Mouse (Mus musculus) stomach, postnatal 0 days (tissue): ENCODE data around the gene Abcg5. TPM values are rescaled to one million over a fixed set of nuclear protein-coding genes. Genes with fewer than 3 reads are reported as not detected.
A peak's percentile ranks its signal among the peaks of the same experiment; 100 is the strongest.

ENCODE experiments used
- ATAC-seq: fragments of 200-750 bp; cut with Nextera tagmentation; 2 replicates; pipeline ENCODE4 v1.8.0; 2017; ENCODE audit not compliant: low FRiP score, low TSS enrichment
- DNase-seq: peaks from one replicate; pipeline ENCODE4 v3.0.0-alpha.2; 2016; ENCODE audit warnings: low spot score
- H3K27ac ChIP-seq: fragments of 300-500 bp; sonication (generic); replicated peaks from 2 replicates; pipeline ENCODE4 v1.5.1; 2014; ENCODE audit warnings: mild to moderate bottlenecking, control low read depth
- H3K27me3 ChIP-seq: fragments of 300-500 bp; sonication (generic); 2 replicates; pipeline ENCODE4 v1.6.1; 2014; ENCODE audit warnings: low read length; ENCODE audit not compliant: control insufficient read depth, insufficient read depth
- H3K36me3 ChIP-seq: fragments of 300-500 bp; sonication (generic); 2 replicates; pipeline ENCODE4 v1.6.1; 2014; ENCODE audit warnings: low read length, mixed read lengths; ENCODE audit not compliant: control insufficient read depth, insufficient read depth
- H3K4me1 ChIP-seq: fragments of 300-500 bp; sonication (generic); replicated peaks from 2 replicates; pipeline ENCODE4 v1.6.1; 2014; ENCODE audit warnings: antibody characterized with exemption; ENCODE audit not compliant: control insufficient read depth, insufficient read depth
- H3K4me2 ChIP-seq: fragments of 300-500 bp; sonication (generic); replicated peaks from 2 replicates; pipeline ENCODE4 v1.6.1; 2014; ENCODE audit warnings: low read depth, mild to moderate bottlenecking, control low read depth, moderate library complexity
- H3K4me3 ChIP-seq: fragments of 300-500 bp; sonication (generic); 2 replicates; pipeline ENCODE4 v1.5.1; 2014; ENCODE audit warnings: low read depth, low read length, control low read depth
- H3K9ac ChIP-seq: fragments of 300-500 bp; sonication (generic); 2 replicates; pipeline ENCODE4 v1.6.1; 2014; ENCODE audit warnings: mild to moderate bottlenecking, low read length, control low read depth, mixed read lengths
- H3K9me3 ChIP-seq: fragments of 300-500 bp; sonication (generic); 2 replicates; pipeline ENCODE4 v1.6.1; 2016; ENCODE audit warnings: low read length; ENCODE audit not compliant: control insufficient read depth
- CTCF ChIP-seq: IDR thresholded peaks from 2 replicates; pipeline ENCODE4 v1.5.1; 2016; ENCODE audit warnings: antibody characterized with exemption, low read depth, mild to moderate bottlenecking, moderate library complexity
- EP300 ChIP-seq: optimal IDR thresholded peaks from 2 replicates; pipeline ENCODE3; 2016; ENCODE audit warnings: antibody characterized with exemption
- WGBS: fragments of 180-500 bp; shearing (Covaris S2); extraction: QIAGEN DNeasy Blood & Tissue Kit; methylation state at CpG from one replicate; pipeline ENCODE4 v1.1.7; 2014; 5-methylcytosine and 5-hydroxymethylcytosine counted together
- polyA plus RNA-seq: library from polyadenylated mRNA; unstranded; fragments of >200 nt; fragmentation: Nextera tagmentation; extraction: Ambion mirVana; gene quantifications from 2 replicates; pipeline ENCODE4 v1.2.1, GENCODE M21; 2015

Gene Abcg5
- polyA plus RNA-seq, 1 experiment from 2014 or later: 0.82 TPM

DNA sequence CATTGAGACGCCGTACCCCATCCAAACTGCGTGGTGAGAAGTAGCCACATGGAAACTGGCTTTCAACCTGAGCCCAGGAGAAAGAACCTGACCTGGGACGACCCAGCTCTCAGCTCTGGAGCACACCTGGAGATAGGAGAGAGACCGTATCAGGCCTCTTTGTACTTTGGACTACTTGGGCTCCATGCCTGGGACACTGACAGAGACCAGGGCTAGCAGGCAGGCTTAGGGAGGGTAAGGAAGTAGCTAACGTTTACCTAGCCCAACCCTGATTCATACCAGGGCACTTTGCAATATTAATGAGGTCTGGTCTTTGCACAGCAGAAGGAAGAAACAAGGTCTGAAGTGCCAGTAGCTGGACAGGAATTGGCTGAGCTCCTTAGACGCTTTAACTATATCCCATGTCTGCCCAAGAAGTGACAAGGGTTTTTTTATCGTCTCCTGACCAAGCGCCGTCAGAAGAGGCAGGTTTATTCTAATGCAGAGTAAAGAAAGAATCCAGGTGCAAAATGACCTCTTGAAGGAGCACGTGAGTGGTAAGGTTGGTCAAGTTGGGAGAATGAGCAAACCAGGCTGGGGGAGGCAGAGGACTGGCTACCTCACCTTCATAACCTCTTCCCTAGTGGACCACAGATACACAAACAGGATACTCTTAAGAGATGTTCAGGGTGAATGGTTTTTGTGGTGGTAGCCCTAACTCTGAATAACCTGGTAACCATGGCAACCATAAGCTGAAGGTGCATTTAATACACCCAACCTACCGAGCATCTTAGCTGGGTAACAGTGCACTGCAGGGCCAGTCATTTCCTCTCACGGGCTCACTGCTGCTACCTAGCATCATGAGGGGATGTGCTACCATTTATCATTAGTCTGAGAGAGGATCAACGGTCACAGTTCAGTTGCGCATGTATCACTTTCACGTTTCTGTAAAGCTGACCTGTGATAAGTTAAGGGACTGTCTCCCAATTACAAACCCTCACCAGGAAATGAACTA, 10.1 kb downstream of the Abcg5 start:
- DNase-seq (peak; percentile 67), ATAC-seq (peak; percentile 95)
- H3K9ac ChIP-seq: no peak overlapping the region
- H3K4me2 ChIP-seq: no peak overlapping the region
- no peak overlapping the region for H3K27ac ChIP-seq
- no peaks in the 10 kb centered on the region for H3K36me3 ChIP-seq
- no peaks in the 10 kb centered on the region for H3K27me3 ChIP-seq
- no peak for TF ChIP-seq EP300
- 54% methylated on average over 16 of the region's 16 CpGs for WGBS
- no peaks in the 10 kb centered on the region for H3K4me1 ChIP-seq
- H3K4me3 ChIP-seq: no peak overlapping the region
- H3K9me3 ChIP-seq: no peaks in the 10 kb centered on the region

DNA sequence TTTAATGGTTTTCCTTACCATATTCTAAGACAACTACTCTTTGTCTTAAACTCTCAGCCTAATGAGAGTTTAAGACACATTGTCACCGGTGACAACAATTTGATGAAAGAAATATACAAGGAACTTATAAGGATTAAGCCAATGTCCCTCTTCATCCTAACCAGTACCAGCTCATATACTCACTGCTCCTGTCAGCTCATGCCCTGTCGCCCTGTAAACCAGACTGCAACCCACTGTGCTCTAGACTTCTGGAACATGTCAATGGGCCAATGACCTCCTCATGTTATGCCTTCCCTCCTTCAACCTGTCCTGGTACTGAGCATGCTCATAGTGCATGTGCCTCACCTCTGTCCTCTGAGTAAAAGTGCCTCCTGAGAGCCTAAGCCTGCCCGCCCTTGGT, 15.0 kb downstream of the Abcg5 start:
- no peak for ATAC-seq
- Histone ChIP-seq H3K4me2 (no peak overlapping the region), H3K27ac (no peak overlapping the region), H3K9ac (no peak overlapping the region), H3K9me3 (no peaks in the 10 kb centered on the region), H3K36me3 (no peaks in the 10 kb centered on the region), H3K4me1 (no peaks in the 10 kb centered on the region), H3K27me3 (no peaks in the 10 kb centered on the region), H3K4me3 (no peak overlapping the region)
- 89% methylated on average over 3 of the region's 3 CpGs for WGBS
- TF ChIP-seq CTCF (no peak), EP300 (no peak)
- DNase-seq: no peak

DNA sequence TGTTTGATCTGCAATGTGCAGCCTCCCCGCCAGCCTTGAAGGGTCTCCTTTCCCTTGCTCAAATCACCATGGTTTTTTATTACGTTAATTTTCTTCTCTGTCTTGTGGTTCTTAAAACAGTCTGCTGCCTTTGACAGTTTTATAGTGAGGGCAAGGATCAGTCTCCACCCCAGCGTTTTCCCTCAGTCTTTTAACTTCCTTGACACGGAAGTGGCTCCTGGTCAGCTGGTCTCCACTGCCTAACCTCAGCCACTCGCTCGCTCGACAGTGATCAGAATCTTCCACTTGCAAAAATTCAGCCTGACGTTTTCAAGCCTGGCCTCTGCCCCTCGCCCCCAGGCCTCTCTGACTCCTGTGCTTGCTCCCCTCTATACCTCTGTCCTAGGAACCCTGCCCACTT, 17.1 kb downstream of the Abcg5 start:
- ATAC-seq: no peak
- WGBS: 43% methylated on average over 9 of the region's 9 CpGs
- Histone ChIP-seq H3K4me2 (no peak overlapping the region), H3K36me3 (no peaks in the 10 kb centered on the region), H3K9me3 (no peaks in the 10 kb centered on the region), H3K4me1 (no peaks in the 10 kb centered on the region), H3K4me3 (no peak overlapping the region), H3K27ac (no peak overlapping the region), H3K9ac (no peak overlapping the region), H3K27me3 (no peaks in the 10 kb centered on the region)
- peak; percentile 29 for DNase-seq
- TF ChIP-seq CTCF: no peak
- no peak for TF ChIP-seq EP300

DNA sequence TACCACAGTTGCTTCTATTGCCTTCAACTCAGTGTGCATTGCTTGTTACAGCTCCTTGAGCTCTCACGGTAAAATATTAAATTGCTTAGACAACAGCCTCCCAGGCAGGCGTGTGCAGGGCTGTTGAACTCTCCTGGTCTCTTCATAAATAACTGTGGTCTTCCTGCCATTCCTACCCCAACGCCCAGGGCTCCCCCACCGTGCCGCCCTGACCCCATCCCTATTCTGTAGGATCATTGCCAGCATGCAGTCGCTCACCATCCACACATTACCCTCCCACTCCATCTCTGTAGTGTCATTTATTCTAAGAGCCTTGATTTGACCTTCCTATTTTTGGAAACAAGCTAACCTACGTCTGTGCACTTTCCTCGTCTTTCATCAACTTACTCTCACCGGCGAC, 17.8 kb downstream of the Abcg5 start:
- Histone ChIP-seq H3K27me3 (no peaks in the 10 kb centered on the region), H3K4me2 (no peak overlapping the region), H3K36me3 (no peaks in the 10 kb centered on the region), H3K9me3 (no peaks in the 10 kb centered on the region), H3K27ac (no peak overlapping the region), H3K4me3 (no peak overlapping the region), H3K9ac (no peak overlapping the region), H3K4me1 (no peaks in the 10 kb centered on the region)
- DNase-seq: no peak
- TF ChIP-seq EP300: no peak
- no peak for TF ChIP-seq CTCF
- 48% methylated on average over 10 of the region's 10 CpGs for WGBS
- no peak for ATAC-seq

DNA sequence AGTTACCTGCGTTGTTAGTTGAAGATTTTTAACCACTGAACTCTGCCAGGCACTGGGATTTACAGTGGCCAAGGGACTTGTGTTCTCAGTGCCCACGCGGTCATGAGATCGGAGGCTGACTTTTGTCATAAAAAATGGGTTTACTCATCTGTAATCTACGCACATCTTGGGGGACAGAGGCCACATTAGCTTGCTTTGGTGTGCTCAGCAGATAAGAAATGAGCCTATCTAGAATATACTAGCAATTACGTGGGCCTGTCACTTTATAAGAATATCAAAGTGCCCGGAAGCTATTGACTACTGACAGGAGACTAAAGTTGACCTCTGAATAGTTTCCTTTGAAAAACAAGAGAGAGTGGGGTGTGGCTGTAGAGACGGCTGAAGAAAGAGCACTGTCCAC, 23.9 kb downstream of the Abcg5 start:
- Histone ChIP-seq H3K4me3 (no peak overlapping the region), H3K27ac (no peak overlapping the region), H3K9me3 (no peaks in the 10 kb centered on the region), H3K27me3 (no peaks in the 10 kb centered on the region), H3K4me1 (no peaks in the 10 kb centered on the region), H3K4me2 (no peak overlapping the region), H3K9ac (no peak overlapping the region), H3K36me3 (no peaks in the 10 kb centered on the region)
- TF ChIP-seq CTCF (no peak), EP300 (no peak)
- ATAC-seq (no peak), DNase-seq (no peak)
- WGBS: 70% methylated on average over 8 of the region's 8 CpGs

DNA sequence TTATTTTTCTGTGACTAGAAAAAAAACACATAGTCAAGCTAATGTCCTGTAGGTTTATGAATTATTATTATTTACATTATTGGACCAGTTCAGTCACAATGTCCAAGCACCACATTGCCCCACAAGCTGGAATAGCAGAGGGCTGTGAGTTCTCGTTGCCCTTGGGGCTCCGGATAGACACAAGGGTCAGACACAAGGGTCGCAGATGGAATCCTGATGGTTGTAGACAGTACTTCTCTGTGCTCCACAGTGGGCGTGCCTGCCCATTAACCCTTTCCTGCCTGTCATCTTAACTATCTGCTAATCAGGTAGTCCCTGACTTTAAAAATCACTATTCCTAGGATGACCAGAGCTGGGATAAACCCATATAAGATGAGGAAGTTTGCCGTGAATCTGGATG, 24.6 kb downstream of the Abcg5 start:
- H3K9ac ChIP-seq: no peak overlapping the region
- DNase-seq (no peak), ATAC-seq (no peak)
- TF ChIP-seq CTCF (no peak), EP300 (no peak)
- no peaks in the 10 kb centered on the region for H3K9me3 ChIP-seq
- no peak overlapping the region for H3K4me2 ChIP-seq
- 34% methylated on average over 5 of the region's 5 CpGs for WGBS
- no peaks in the 10 kb centered on the region for H3K4me1 ChIP-seq
- no peak overlapping the region for H3K4me3 ChIP-seq
- no peak overlapping the region for H3K27ac ChIP-seq
- no peaks in the 10 kb centered on the region for H3K27me3 ChIP-seq
- no peaks in the 10 kb centered on the region for H3K36me3 ChIP-seq
